Mouse (Mus musculus) A20 (cell line): Measurements from ENCODE around the gene Zfp36l2.
A peak's percentile ranks its signal among the peaks of the same experiment; 100 is the strongest.
"Not testable (repeated sequence)": the region's sequence is repeated elsewhere in the genome, so short reads cannot be mapped to it uniquely, and the experiment has no call there.

ENCODE experiments used
- DNase-seq: peaks from one replicate; pipeline ENCODE4 v3.0.0-alpha.2; 2011; ENCODE audit warnings: low read depth, low spot score

The Zfp36l2 gene

DNA sequence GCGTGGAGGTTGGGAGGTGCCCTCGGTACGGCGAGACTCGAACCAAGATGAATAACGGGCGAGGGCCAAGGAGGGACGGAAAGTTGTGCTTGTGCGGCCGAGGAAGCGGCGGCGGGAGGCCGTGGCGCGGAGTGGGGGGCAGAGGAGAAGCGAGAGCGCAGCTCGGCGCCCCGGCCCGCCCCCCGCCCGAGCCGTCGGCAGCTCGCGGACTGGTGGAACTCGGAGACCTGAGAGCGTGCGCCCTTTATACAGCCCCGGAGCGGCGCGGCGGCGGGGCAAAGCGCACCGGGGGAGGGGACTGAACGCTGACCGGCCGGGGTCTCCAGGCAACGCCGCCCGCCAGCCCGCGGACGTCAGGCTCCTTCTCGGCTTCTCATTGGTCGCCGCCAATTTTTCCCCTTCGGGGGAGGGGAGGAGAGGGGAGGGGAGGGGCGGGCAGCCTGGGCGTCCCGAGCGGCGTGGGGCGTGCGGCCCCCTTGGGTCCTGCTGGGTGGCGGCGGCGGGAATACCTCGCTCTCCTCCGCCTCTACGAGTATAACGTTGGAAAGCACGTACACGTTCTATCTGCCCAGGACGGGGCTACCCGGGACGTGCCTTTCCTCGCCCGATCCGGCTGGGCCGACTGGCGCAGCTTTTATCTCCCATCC is at the start of gene Zfp36l2:
Gene Zfp36l2, minus strand, starts transcription at position 221 of the 647 bp plus-strand sequence.
- DNase-seq = peak; percentile 97

DNA sequence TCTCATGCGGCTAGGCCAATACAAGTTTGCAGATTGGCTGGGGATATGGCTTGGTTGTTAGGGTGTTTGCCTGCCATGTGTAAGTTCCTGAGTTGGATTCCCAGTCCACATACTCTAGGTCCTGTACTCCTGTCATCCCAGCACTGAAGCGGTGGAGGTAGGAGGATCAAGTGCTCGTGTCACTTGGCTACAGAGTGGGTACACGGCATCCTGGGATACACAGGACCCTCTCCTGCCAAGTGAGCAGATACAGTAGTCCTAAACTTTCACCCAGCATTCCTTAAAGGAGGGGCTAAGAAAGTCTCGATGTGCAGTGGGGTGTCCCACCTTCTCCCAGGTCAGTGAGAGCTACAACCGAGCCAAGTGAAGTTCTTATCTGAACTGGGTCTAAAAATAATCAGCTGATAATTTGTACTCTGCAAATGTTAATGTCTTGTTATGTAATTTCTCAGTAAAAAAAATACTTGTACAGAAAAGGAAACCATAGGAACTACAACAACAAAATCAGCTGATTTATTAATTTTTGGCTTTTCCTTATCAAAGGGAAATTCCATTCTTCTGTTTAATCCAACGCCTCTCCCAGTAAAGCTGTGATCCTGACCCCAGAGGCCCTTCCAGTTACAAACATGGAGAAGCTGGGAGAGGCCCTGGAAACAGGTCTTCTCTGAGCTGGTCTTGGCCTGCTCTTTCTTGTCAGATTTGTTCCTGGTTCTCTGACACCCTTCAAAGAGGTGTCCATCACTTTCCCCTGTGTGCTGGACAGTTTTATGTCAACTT is 49.2 kb upstream of the Zfp36l2 start:
- no peak for DNase-seq

DNA sequence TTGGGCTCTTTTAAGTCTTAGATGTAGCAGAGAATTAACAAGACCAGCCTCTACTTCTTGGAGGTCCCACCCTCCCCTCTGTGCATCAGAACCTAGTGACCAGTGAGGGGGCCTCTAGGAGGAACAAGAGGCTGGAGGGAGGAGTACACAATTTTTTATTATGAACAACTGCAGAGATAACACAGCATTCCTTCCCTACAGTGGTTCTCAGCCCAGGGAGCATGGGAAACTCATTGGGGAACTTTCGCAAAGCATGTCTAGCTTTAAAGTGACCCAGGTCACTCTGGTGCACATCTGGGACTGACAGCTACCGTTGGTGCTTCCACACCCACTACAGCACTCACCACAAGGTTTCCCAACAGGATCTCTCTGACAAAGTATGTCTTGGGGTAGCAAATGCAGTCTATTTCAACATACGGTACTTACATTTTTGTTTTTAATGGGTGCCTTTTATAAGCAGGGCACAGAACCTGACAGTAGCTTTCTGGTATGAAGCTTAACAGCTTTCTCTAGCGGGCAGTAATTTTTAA is 47.7 kb upstream of the Zfp36l2 start:
- no peak for DNase-seq

DNA sequence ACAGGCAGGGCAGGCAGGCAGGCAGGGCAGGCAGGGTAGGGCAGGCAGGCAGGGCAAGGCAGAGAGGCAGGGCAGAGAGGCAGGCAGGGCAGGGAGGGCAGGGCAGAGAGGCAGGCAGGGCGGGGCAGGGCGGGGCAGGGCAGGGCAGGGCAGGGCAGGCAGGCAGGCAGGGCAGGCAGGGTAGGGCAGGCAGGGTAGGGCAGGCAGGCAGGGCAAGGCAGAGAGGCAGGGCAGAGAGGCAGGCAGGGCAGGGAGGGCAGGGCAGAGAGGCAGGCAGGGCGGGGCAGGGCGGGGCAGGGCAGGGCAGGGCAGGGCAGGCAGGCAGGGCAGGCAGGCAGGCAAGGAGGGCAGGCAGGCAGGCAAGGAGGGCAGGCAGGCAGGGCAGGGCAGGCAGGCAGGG is 47.0 kb upstream of the Zfp36l2 start:
- DNase-seq = not testable (repeated sequence)

DNA sequence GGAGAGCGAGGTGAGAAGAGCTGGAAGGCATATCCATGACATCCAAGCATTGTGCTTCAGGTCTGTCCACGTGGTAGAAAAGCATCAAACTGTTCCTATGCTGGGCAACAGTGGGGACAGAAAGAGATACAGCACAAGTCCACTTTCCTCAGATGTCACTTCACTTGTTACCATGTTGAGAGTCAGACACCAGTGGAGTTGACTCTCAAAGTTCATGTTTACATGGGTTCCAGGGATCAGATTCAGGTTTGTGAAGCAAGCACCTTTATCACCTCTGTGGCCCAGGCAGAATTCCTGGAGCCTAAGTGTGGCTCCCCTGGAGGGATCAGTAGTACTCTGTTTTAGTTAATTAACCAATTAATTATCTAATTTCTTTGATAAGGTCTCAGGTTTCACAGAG is 46.0 kb upstream of the Zfp36l2 start:
- no peak for DNase-seq

DNA sequence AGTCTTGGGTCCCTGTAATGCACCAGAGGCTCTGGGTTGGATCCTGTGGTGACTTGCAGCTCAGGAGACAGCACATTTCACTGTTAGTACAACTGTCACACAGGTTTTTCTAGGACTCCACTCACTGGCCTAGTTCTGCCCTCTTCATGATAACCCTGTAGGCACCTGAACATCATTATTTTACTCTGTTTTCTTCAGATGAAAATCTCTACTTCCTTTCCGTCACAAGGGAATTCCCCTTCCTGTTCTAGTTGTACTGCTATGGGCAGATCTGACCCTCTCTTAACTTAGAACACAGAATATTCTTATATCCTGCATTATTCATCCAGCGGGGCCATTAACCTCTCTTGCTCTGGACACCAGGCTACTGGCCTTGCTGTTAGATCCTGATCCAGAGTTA is 43.6 kb upstream of the Zfp36l2 start:
- peak; percentile 34 for DNase-seq

DNA sequence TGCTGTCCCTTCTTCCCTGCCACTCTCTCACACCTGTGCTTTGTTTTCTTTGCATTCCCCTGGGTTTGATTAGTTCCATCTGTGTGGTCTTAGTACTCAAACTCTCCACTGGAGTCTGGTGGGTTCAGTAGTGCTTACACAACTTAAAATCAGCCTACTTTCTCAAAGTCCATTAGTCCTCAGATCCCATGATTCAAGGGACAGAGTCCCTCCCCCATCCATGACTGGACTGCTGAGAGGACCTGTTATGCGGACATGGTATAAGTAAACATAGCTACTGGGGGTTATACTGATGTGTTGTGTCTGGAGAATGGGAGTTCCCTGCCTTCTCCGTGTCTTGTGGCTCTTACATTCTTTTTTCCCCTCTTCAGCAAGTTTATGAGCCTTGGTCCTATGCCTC is 40.5 kb upstream of the Zfp36l2 start:
- DNase-seq = no peak

DNA sequence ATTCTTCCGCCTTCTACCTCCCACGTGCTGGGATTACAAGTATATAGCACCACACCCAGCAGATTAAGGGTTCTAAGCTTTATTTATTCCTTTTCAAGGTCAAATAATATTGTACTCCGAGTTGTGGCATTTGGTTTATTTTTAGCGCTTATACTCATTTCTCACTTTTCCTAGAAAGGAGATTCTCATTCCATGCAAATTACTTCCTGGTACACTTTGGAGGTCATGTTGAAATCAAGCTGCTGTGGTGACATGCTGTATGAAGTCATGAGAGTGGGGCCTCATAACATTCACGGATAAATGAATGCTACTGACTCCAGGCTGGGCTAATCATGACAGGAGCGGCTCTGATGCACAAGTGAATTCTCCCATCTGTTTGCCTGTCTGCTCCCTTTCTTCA is 38.9 kb upstream of the Zfp36l2 start:
- DNase-seq = no peak

DNA sequence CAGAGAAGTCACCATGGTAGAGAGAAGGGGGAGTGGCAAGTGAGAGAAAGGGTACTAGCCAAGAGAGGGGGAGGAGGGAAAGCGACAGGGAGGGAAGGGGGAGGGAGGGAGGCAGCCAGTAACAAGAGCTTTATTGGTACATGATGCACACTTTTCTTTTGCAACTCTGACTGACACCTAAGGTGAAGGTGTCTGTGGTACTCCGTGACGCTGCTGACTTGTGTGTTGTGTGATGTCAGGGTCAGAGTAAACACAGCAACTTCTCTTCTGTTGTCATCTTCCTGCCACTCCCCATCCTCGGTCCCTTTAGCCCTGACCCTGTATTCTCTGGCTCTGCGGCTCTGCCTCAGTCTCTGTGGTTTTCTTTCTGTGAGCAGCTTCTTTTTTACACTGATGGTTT is 38.5 kb upstream of the Zfp36l2 start:
- DNase-seq = no peak

DNA sequence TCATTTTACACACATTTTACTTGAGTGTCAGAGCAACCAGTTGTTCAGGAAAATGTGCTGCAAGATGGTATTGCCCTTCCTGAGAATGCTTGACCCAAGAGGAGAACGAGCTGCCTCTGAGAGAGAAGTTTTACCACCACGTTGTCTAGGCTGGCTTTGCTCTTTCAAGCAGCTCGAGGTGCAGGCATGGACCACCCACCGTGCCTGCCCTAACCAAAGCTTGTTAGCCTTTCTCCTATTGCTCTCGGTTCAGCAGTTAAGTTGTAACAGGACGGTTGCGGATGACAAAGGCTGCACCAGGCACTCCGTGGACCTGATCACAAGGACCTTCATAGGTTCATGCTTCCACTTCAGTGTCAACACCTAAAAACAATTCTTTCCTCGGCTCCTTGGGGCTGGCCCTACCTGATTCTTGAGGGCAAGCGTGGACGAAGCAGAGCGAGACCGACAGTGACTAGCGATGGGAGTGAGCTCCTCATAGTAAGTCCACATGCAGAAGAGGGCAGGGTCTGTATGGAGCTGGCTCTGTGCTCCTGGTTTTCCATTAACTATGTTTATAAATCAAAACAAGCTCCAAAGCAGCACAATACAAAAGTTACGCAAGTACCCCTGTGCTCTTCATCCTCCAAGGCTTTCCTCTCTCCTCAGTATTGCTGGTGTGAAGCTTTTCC is 36.6 kb upstream of the Zfp36l2 start:
- no peak for DNase-seq

DNA sequence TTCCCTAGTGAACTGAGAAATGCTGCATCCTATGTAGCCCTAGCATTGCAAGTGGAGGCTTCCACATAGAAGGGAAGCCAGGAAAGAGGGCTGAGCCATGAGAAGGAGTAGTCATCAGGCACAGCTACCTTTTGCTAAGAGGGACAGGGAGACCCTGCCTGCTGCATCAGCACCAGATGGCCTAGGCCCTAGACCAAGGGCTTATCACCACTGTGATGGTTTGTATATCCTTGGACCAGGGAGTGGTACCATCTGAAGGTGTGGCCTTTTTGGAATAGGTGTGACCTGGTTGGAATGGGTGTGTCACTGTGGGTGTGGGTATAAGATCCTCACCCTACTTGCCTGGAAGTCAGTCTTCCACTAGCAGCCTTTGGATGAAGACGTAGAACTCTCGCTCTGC is 31.1 kb upstream of the Zfp36l2 start:
- DNase-seq = not testable (repeated sequence)

DNA sequence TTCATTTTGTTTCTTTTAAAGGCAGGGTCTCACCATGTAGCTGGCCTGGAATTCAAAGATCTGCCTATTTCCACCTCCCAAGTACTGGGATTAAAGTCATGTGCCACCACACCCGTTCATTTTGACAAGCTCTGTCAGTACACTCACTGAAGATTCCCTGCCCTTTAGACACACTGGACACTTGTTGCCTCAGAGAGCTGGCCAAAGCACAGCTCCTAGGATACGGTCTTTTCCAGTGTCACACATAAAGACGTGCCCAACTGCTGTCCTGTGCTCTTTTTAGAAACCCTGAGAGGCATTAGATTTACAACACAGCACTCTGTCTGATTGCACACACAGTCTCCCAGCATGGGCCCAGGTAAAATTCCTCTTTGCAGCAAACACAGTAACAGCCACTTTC is 29.9 kb upstream of the Zfp36l2 start:
- no peak for DNase-seq

DNA sequence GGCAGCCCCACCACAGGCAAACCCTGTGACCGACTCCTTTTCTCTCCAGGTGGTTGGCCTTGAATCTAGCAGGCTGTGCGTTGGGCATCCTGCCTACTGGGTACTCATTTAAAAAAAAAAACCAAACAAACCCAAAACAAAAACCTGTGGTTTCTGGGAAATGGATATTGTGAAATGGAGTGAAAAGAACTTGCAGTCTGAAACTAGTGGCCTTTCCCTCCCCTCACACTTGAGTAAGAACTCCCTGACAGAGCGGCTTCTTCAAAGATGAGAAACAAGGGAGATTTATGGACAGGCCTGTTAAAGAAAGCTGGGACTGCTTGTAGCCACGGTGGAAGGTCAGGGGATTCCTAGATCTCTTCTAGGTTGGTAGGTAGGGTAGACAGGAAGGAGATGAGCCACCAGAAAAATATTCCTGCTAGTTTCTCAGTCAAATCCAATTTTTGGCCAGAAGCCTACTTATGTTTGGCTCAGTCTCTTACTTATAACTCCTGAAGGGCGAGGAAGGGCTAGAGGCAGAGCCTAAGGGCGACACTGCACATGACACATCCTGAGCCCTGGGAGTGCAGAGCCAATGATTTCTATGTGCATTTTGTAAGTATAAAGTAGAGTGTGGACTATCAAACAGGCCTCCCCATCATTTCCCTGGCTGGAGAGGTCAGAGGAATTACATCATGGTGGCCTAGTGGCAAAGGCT is 27.7 kb upstream of the Zfp36l2 start:
- DNase-seq = no peak

DNA sequence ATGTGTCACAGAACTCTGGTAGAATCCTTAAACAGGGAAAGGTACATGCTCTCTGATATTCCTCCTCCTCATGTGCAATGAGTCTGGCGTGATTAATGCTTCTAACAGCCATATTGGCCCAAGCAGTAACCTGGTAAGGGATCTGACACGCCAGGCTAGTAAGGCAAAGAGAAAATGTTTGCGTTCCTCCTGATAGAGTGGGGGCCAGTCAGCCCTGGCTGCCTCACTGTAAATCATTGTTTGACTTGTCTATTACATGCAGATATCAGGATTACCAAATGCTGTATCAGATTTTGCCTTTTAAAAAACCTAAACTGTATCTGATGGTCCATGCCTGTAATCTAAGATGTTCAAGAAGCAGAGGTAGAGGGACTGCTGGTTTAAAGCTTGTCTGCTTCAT is 25.7 kb upstream of the Zfp36l2 start:
- DNase-seq = no peak

DNA sequence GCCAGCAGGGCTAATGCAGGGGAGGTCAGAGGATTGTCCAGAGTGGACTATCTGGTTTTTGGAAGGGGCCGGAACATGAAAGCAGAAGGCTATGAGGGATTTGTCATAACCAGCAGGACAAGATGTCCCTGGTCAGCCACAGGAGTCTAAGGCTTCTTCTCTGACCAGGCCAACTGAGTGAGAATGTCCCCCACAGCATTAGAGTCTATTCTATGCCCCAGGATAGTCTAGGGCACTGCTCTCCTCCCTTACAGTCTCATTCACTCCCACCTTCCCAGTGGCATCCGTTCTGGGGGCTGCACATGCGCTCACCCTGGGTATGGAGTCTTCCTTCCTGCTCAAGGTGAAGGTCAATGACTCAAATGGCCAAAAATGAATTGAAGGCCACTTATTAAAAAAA is 19.9 kb upstream of the Zfp36l2 start:
- no peak for DNase-seq

DNA sequence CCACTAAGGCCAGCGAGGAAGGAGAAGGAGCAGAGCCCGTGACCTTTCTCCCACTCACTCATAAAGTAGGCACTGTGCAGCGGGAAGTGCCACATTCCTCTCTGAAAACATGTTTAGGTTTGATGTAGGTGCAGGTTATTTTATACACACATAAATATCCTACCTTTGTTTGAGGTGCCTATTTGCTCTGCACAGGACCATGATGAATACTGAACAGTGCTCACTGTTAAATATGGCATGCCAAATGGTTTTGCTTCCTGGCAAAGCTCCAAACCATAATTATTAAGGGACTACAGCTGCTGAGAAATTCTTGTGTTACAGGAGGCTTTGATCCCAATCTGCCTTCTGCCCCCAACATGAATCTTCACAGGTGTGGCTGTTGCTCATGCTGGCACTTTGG is 18.5 kb upstream of the Zfp36l2 start:
- DNase-seq = no peak

DNA sequence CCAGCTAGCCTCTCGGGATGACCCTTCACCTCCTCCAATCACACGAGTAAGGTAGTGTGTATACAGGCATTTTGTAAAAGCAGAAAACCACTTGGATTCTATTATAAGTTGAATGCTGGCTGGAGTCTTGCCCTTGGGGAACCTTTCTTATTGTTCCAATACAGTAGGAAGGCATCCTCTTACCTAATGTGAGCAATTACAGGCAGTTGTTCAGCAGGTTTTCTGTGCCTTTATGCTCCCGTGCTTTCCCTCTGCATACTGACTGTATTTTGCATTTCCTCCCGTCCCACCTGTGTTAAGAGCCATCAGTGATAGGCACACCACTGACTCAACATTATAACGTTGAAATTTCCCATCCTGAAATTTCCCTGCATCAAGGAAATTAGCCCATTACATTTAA is 17.2 kb upstream of the Zfp36l2 start:
- DNase-seq = no peak

DNA sequence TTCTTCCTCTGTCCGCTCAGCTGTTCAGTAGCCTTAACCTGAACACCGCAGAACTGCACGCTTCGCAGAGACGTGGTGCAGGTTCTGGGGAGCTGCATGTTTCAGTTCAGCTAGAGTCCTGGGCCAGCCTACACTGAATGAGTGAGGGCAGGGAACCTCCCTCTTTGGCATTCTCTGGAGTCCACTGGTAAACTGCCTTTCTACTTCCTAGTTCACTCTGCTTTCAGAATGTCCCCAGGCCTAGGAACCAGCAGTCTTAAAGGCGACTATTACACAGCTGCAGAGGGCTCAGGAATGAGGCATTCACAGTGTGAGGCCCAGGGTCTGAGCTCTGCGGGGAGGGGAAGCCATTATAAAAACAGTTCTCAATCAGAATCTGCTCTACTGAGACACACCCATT is 15.6 kb upstream of the Zfp36l2 start:
- no peak for DNase-seq

DNA sequence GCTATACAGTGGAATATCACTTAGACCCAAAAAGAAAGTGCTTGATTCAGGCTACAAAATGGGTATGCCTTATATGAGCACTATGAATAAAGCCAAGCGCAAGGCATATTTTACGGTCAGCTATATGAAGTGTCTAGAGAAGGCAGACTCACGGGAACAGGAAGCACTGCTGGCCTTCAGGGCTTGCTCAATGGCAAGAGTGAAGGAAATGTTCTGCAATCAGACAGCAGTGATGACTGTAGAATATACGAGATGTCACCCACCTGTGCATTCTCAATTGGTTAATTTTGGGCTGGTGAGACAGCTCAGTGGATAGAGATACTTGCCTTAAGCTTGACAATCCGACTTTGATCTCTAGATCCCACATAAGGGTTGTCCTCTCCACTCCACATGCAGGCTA is 13.4 kb upstream of the Zfp36l2 start:
- DNase-seq = no peak

DNA sequence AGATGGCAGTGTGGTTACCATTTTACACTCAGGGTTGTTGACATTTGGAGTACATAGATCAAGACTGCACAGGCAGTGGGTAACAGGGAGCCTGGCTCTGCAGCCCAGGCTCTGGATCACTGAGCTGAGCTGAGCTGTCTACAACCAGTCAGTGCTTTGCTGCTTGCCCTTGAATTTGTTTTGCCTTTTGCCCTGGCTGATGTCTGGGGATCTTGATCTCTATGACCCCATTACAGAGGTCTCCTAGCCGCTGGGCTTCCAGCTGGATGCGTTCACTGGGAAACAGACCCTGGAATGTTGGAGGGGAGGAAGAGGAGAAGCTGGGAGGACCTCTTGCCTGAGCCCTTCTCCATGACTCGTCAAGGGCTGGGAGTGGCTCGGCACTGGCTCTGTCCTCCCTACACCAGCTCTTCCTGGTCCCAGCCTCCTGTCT is 10.2 kb upstream of the Zfp36l2 start:
- DNase-seq = no peak

DNA sequence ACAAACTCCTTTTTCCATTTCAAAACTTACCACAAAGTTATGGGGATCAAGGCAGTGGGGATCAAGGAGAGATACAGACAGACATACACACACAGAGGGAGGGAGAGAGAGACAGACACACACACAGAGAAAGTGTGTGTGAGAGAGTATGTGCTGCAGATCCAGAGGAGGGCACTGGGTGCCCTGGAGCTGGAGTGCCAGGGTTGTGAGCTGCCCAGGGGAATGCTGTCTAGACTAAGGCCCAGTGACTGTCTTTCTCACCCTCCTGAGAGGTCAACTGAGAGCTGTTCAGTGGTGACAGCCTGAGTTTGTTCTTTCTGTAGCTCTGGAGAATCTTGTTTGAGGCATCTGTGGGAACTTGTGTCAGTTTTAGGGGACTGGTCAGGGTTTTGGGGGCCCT is 8.6 kb upstream of the Zfp36l2 start:
- DNase-seq = no peak

DNA sequence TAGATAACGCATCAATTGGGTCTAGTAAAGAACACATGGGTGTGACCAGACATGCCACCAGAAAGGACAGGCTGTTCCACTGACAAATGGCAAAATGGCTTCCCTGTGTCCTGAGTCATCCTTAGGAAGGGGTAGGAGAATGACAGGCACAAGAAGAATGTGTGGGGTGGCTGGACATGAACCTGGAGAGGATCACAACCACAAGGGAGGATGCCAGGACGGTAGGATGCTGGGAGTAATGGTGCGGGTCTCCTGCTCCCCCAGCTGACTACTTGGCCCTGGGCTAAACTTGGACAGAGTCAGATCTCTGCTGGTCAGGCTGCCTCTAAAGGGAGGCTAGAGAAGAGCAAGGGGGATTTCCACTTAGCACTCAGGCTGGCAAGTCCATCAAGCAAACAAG is 8.1 kb upstream of the Zfp36l2 start:
- DNase-seq = peak; percentile 16
